Mouse (Mus musculus) neural tube, embryonic 14.5 days (tissue): Measurements from ENCODE around the gene Smurf1. TPM values are rescaled to one million over a fixed set of nuclear protein-coding genes. Genes with fewer than 3 reads are reported as not detected.

Source experiments
- ATAC-seq: fragments of 200-750 bp; cut with Nextera tagmentation; 2 replicates; pipeline ENCODE4 v1.8.0; 2017; ENCODE audit warnings: low read depth, mild to moderate bottlenecking, moderate TSS enrichment, moderate library complexity
- H3K27ac ChIP-seq: fragments of 300-500 bp; sonication (generic); 2 replicates; pipeline ENCODE4 v1.5.1; 2014; ENCODE audit warnings: low read depth, mild to moderate bottlenecking, control low read depth, low read length, moderate library complexity, mixed read lengths
- H3K27me3 ChIP-seq: fragments of 300-500 bp; sonication (generic); 2 replicates; pipeline ENCODE4 v1.6.1; 2014; ENCODE audit warnings: low read length; ENCODE audit not compliant: control insufficient read depth, insufficient read depth
- H3K36me3 ChIP-seq: fragments of 300-500 bp; sonication (generic); 2 replicates; pipeline ENCODE4 v1.6.1; 2014; ENCODE audit warnings: low read length, mixed read lengths; ENCODE audit not compliant: control insufficient read depth, insufficient read depth
- H3K4me1 ChIP-seq: fragments of 300-500 bp; sonication (generic); 2 replicates; pipeline ENCODE4 v1.6.1; 2014; ENCODE audit warnings: low read length; ENCODE audit not compliant: control insufficient read depth, insufficient read depth
- H3K4me2 ChIP-seq: fragments of 300-500 bp; sonication (generic); 2 replicates; pipeline ENCODE4 v1.6.1; 2014; ENCODE audit warnings: mild to moderate bottlenecking, low read depth, low read length, control low read depth
- H3K4me3 ChIP-seq: fragments of 300-500 bp; sonication (generic); 2 replicates; pipeline ENCODE4 v1.5.1; 2014; ENCODE audit warnings: low read depth, low read length, control low read depth, mixed read lengths
- H3K9ac ChIP-seq: fragments of 300-500 bp; sonication (generic); replicated peaks from 2 replicates; pipeline ENCODE4 v1.6.1; 2014; ENCODE audit warnings: low read depth, mild to moderate bottlenecking, control low read depth, low read length, mixed read lengths
- H3K9me3 ChIP-seq: fragments of 300-500 bp; sonication (generic); 2 replicates; pipeline ENCODE4 v1.6.1; 2016; ENCODE audit warnings: low read length; ENCODE audit not compliant: control insufficient read depth
- WGBS: fragments of 180-500 bp; shearing (Covaris S2); extraction: QIAGEN DNeasy Blood & Tissue Kit; methylation state at CpG from one replicate; pipeline ENCODE4 v1.1.7; 2014; 5-methylcytosine and 5-hydroxymethylcytosine counted together
- polyA plus RNA-seq: library from polyadenylated mRNA; unstranded; fragments of >200 nt; fragmentation: Nextera tagmentation; extraction: Ambion mirVana; gene quantifications from 2 replicates; pipeline ENCODE4 v1.2.1, GENCODE M21; 2014

Smurf1 gene
- polyA plus RNA-seq, 1 experiment from 2014 or later = 30.3 TPM

DNA sequence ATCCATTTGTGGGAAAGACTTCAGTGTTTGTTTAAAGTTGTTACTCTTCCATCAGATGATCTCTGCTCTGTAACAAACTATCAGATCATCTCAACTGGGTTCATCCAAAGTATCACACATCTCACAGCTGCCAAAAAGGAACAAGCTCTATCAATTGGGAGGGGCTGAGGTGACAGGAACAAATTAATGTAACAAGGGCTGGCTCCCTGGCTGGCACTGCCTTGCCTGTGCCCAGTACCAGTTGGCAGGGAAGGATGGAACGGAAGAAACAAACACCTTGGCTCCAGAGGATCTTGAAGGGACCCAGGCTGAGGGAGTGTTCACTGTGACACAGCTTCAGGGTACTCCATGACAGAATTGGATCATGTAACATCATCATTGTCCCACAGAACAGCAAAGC, 17.6 kb downstream of the Smurf1 start:
- 83% methylated on average over 1 of the region's 1 CpGs for WGBS
- Histone ChIP-seq H3K27me3 (no peaks in the 10 kb centered on the region), H3K4me2 (no peak overlapping the region), H3K4me3 (no peak overlapping the region), H3K36me3 (no peaks in the 10 kb centered on the region), H3K4me1 (peaks cover 4% of the 10 kb centered on the region; the same call in 1 of the 2 replicates), H3K27ac (no peak overlapping the region), H3K9ac (no peak overlapping the region), H3K9me3 (no peaks in the 10 kb centered on the region)
- no peak for ATAC-seq

DNA sequence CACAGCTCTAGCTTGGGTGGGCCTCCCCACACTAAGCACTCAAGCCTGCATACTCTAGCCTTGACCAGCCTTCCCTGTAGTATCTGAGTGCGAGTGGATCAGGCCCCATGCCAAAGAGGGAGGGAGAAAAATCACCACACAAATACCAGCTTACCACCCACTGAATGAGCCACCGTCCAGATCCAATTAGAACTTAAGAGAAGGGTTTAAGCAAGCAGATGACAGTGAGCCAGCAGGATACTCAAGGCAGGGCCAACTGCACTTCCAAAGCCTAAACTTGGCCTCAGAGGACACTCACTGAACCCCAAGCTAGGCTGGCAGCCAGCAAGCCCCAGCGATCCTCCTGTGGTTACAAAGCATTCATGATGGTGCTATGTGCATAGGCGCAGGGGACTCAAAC, 19.6 kb downstream of the Smurf1 start:
- WGBS = 76% methylated on average over 4 of the region's 4 CpGs
- H3K9ac ChIP-seq = no peak overlapping the region
- H3K4me2 ChIP-seq = no peak overlapping the region
- H3K27ac ChIP-seq = no peak overlapping the region
- H3K9me3 ChIP-seq = no peaks in the 10 kb centered on the region
- no peak for ATAC-seq
- H3K4me1 ChIP-seq = peaks cover 9% of the 10 kb centered on the region
- no peaks in the 10 kb centered on the region for H3K27me3 ChIP-seq
- H3K4me3 ChIP-seq = no peak overlapping the region
- no peaks in the 10 kb centered on the region for H3K36me3 ChIP-seq

DNA sequence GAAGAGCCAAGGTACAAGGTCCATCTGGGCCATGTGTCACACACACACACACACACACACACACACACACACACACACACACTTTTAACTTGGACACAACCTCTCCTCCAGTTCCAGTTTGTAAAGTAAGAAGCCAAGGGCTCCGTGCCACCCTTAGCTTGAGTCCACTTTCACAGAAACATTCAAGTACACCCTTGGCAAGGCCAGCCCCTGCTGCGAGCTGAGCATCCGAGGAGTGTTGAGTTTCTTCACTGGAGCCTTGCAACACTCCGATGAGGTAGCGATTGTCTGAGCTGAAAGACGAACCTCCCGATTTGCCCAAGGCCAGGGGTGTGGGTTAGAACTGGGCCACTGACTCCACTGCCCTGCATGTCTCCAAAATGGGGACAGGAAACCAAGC, 20.7 kb downstream of the Smurf1 start:
- no peak overlapping the region for H3K9ac ChIP-seq

DNA sequence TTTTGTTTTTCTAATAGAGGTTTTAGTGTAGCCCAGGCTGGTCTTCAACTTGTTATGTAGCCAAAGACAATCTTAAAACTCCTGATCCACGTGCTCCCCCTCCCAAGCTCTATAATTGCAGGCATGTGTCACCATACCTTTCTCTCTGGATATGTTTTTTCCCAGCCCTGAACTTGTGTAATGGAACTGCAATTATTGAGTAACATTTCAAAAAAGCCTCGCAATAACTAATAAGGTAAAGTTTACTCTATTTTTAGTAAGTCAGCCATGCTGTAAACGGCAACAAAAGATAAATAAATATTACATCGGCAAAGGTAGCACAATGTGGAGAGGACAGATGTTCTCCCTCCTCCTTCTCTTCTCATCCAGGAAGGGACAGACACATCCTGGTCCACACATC, 21.3 kb downstream of the Smurf1 start:
- no peak for ATAC-seq
- Histone ChIP-seq H3K9me3 (no peaks in the 10 kb centered on the region), H3K9ac (no peak overlapping the region), H3K4me2 (no peak overlapping the region), H3K4me1 (peaks cover 9% of the 10 kb centered on the region), H3K36me3 (no peaks in the 10 kb centered on the region), H3K4me3 (no peak overlapping the region), H3K27ac (no peak overlapping the region), H3K27me3 (no peaks in the 10 kb centered on the region)
- 84% methylated on average over 4 of the region's 4 CpGs for WGBS

More for the DNA sequence above, 20.7 kb downstream of the Smurf1 start:
- WGBS = 93% methylated on average over 7 of the region's 7 CpGs
- Histone ChIP-seq H3K27me3 (no peaks in the 10 kb centered on the region), H3K9me3 (no peaks in the 10 kb centered on the region), H3K27ac (no peak overlapping the region), H3K36me3 (no peaks in the 10 kb centered on the region), H3K4me3 (no peak overlapping the region), H3K4me2 (no peak overlapping the region), H3K4me1 (peaks cover 9% of the 10 kb centered on the region)
- no peak for ATAC-seq

DNA sequence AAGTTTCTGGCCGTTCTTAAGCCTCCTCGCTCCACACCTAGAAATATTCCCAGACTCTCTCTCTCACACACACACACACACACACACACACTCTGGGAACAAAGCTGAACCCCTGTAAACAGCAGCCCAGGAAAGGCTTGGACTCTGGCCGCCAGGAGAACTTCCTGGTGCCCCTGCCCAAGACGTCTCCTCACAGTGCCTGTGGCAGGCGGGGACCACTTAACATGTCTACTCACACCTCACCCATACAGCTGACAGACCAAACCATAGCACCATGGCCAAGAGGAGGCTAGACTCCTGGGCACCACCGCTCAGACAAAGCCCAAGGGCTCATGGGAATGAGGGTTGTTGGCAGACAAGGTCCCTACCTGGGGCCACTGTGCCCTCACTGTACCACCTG, 22.3 kb downstream of the Smurf1 start:
- no peaks in the 10 kb centered on the region for H3K9me3 ChIP-seq
- no peaks in the 10 kb centered on the region for H3K36me3 ChIP-seq
- ATAC-seq = no peak
- no peak overlapping the region for H3K4me2 ChIP-seq
- no peak overlapping the region for H3K27ac ChIP-seq
- no peaks in the 10 kb centered on the region for H3K27me3 ChIP-seq
- no peak overlapping the region for H3K9ac ChIP-seq
- 91% methylated on average over 6 of the region's 6 CpGs for WGBS
- H3K4me3 ChIP-seq = no peak overlapping the region
- peaks cover 5% of the 10 kb centered on the region; the same call in 1 of the 2 replicates for H3K4me1 ChIP-seq

DNA sequence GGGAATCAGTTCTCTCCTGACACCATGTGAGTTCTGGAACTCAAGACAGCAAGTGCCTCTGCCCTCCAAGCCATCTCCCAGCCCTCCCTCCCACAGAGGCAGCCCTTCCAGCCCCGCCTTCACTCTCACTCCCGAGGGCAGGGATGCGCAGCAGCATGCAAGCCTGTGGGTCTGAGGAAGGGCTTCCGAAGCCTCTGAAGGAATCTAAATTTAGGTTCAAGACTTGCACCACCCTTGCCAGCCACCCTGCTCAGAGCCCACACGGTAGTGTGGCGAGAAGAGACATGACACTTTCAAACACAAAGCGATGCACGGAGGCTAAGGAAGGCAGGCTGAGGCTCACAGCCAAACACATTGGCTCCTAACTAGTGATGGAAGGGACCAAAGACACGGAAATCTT, 23.2 kb downstream of the Smurf1 start:
- no peak for ATAC-seq
- no peaks in the 10 kb centered on the region for H3K9me3 ChIP-seq
- H3K4me1 ChIP-seq = peaks cover 5% of the 10 kb centered on the region; the same call in 1 of the 2 replicates
- WGBS = 79% methylated on average over 9 of the region's 9 CpGs
- H3K27me3 ChIP-seq = no peaks in the 10 kb centered on the region
- no peak overlapping the region for H3K4me3 ChIP-seq
- no peak overlapping the region for H3K4me2 ChIP-seq
- H3K36me3 ChIP-seq = no peaks in the 10 kb centered on the region
- H3K27ac ChIP-seq = no peak overlapping the region
- no peak overlapping the region for H3K9ac ChIP-seq

DNA sequence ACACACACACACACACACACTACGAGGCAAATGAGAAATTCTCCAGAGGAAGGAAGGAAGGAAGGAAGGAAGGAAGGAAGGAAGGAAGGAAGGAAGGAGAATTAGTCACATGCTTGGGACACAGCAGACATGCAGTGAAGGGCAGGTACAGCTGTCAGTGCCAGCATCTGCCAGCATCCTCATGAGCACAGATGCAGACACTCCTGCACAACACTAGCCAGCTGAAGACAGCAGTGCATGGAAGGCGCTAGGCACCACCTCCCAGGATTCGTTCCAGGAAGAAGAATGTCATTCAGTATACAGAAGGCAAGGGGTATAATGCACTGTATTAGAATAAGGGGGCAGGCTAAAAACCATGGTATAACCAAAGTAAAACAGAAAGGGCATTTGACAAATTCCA, 24.7 kb downstream of the Smurf1 start:
- Histone ChIP-seq H3K27me3 (no peaks in the 10 kb centered on the region), H3K27ac (peak overlapping the region; percentile 25), H3K9me3 (no peaks in the 10 kb centered on the region), H3K4me2 (0 out of 2 replicates have a peak overlapping the region, but pooled peaks have one; percentile 11), H3K4me1 (peaks cover 5% of the 10 kb centered on the region; the same call in 1 of the 2 replicates), H3K36me3 (no peaks in the 10 kb centered on the region), H3K9ac (no peak overlapping the region), H3K4me3 (no peak overlapping the region)
- WGBS = 70% methylated on average over 3 of the region's 3 CpGs
- ATAC-seq = peak; percentile 53

DNA sequence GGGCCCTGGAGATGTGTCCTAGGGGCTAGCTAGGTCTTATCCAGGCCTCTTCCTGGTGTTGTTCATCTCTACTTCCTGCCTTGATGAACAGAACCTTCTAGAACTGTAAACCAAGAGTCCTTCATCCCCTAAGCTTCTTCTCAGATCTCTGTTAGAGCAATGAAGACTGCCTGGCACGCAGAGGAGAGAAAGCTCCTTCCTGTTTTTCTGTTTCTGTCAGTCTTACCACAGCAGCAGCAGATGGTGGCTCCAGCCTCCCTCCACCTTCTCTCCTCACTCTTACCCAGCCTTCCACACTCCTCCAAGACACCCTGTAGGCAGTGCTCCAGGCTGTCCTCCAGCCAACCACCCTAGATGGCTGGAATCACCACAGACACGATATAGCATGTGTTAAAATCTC, 28.3 kb downstream of the Smurf1 start:
- Histone ChIP-seq H3K4me3 (no peak overlapping the region), H3K4me2 (no peak overlapping the region), H3K9ac (no peak overlapping the region), H3K36me3 (no peaks in the 10 kb centered on the region), H3K9me3 (no peaks in the 10 kb centered on the region), H3K27me3 (no peaks in the 10 kb centered on the region), H3K27ac (no peak overlapping the region), H3K4me1 (peaks cover 5% of the 10 kb centered on the region; the same call in 1 of the 2 replicates)
- no peak for ATAC-seq
- WGBS = 88% methylated on average over 2 of the region's 2 CpGs

DNA sequence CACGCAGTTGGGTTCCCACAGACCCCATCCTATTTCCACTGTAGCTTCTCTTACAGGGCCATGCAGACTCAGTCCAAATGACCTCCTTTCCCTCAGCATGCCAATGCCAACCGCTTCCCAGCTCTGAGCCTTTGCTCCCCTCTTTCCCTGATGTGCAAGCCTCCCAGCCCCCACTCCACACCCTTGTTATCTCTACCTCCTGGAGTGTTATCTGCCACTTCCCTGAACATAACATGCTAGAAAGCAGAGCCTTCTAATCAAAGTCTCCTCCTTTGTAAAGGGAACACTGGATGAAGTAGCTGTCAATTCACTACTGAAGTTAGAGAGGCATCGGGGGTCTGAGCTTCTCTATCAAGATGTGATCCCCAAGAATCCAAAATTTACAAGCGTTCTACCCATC, 32.2 kb downstream of the Smurf1 start:
- Histone ChIP-seq H3K27me3 (no peaks in the 10 kb centered on the region), H3K4me3 (no peak overlapping the region), H3K4me1 (peaks cover 7% of the 10 kb centered on the region; the same call in 1 of the 2 replicates), H3K36me3 (no peaks in the 10 kb centered on the region), H3K9me3 (no peaks in the 10 kb centered on the region), H3K27ac (no peak overlapping the region), H3K4me2 (no peak overlapping the region), H3K9ac (no peak overlapping the region)
- no peak for ATAC-seq
- WGBS = 80% methylated on average over 4 of the region's 4 CpGs
